In genomic region chr11:84060635-84061034, GRCm38 (mm10) we compare ENCODE assay signal across 23 mouse cellular contexts.
"Had no signal": no experiment of that assay in that cellular context is flagged by ENCODE, and none has a peak within 500 bp of the region (broad histone marks: within the 10 kb centered on the region; RNA-seq: fewer than 3 reads in every experiment).

No protein-coding gene starts in this region.

- H3K4me1 ChIP-seq: hindbrain, embryonic 10.5 days; hindbrain, embryonic 12.5 days; limb, embryonic 12.5 days had no signal

- DNase-seq: gastrocnemius, adult 2 months; gastrocnemius, postnatal 10 days; gastrocnemius, postnatal 25 days; heart, adult 18-20 months; heart, postnatal 10 days; heart, postnatal 4 days; kidney, adult 11 months; kidney, adult 2 months; kidney, postnatal 14 days; kidney, postnatal 36 days; layer of hippocampus, adult 9-11 months; liver had no signal

- H3K4me3 ChIP-seq: gastrocnemius, adult 2 months; heart, embryonic 10.5 days; heart, embryonic 12.5 days; hindbrain, embryonic 10.5 days; hindbrain, embryonic 12.5 days; left cerebral cortex, adult 2 months; limb, embryonic 10.5 days; limb, embryonic 12.5 days had no signal

- H3K9ac ChIP-seq: heart, embryonic 12.5 days; hindbrain, embryonic 12.5 days; hindbrain, embryonic 14.5 days; limb, embryonic 12.5 days had no signal

- H3K36me3 ChIP-seq: heart, embryonic 12.5 days; hindbrain, embryonic 10.5 days; hindbrain, embryonic 12.5 days; limb, embryonic 10.5 days; limb, embryonic 12.5 days had no signal

- H3K27ac ChIP-seq: gastrocnemius, adult 2 months; heart, embryonic 10.5 days; hindbrain, embryonic 10.5 days; hindbrain, embryonic 12.5 days; hindbrain, embryonic 14.5 days; left cerebral cortex, adult 2 months; limb, embryonic 10.5 days; limb, embryonic 12.5 days had no signal

- H3K4me2 ChIP-seq: heart, embryonic 12.5 days; hindbrain, embryonic 12.5 days; hindbrain, embryonic 14.5 days; limb, embryonic 12.5 days; liver, embryonic 11.5 days had no signal

- ATAC-seq: hindbrain, embryonic 16.5 days; inflammation-experienced regulatory T-cells, adult 6 months had no signal

- H3K9me3 ChIP-seq: heart, embryonic 10.5 days; heart, embryonic 12.5 days; limb, embryonic 10.5 days; limb, embryonic 12.5 days had no signal
